Mouse (Mus musculus) splenic B cell, adult 2 months (primary cell): ENCODE measurements at regions not wholly inside any gene's neighbourhood (a gene's known extent, or its start where the extent isn't known, plus 50 kb on each side); places are given as distances from the start of the nearest gene placed in this dataset.
A peak's percentile ranks its signal among the peaks of the same experiment; 100 is the strongest.

Experiments
- DNase-seq: peaks from one replicate; pipeline ENCODE4 v3.0.0-alpha.2; 2011; ENCODE audit warnings: low read depth, low spot score
- H3K27me3 ChIP-seq: 2 replicates; pipeline ENCODE4 v1.6.1; 2012; ENCODE audit warnings: mild to moderate bottlenecking, low read length, moderate library complexity, mixed read lengths; ENCODE audit not compliant: control insufficient read depth, poor library complexity, insufficient read depth, severe bottlenecking
- H3K36me3 ChIP-seq: 2 replicates; pipeline ENCODE4 v1.6.1; 2012; ENCODE audit warnings: mild to moderate bottlenecking, low read length, moderate library complexity, mixed read lengths; ENCODE audit not compliant: control insufficient read depth, poor library complexity, insufficient read depth, severe bottlenecking

- DNase-seq: no peak
- Histone ChIP-seq H3K36me3 (no peaks in the 10 kb centered on the region), H3K27me3 (no peaks in the 10 kb centered on the region)
Observed at GRCm38 (mm10) chr7:68603711-68604110, 145.3 kb downstream of the Arrdc4 start.

DNA sequence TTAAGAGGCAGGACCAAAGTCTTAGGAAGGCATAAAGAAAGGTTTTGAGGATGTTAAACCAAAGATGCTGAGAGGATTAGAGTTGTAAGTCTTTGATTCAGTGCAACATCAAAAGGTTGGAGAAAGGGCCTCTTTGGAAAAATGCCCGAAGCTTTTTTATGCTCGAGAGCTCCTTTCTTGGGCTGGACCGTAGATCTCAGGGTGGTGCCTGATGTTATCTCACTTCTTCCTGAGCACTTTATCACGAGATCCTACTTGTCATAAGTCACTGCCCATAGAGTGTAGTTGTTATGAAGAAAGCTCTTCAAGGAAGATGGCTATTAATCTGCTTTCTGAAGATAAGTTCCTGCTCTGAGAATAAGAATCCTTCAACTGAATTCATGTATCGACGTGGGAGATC is 147.0 kb downstream of the Arrdc4 start:
- Histone ChIP-seq H3K27me3 (no peaks in the 10 kb centered on the region), H3K36me3 (no peaks in the 10 kb centered on the region)
- no peak for DNase-seq

DNA sequence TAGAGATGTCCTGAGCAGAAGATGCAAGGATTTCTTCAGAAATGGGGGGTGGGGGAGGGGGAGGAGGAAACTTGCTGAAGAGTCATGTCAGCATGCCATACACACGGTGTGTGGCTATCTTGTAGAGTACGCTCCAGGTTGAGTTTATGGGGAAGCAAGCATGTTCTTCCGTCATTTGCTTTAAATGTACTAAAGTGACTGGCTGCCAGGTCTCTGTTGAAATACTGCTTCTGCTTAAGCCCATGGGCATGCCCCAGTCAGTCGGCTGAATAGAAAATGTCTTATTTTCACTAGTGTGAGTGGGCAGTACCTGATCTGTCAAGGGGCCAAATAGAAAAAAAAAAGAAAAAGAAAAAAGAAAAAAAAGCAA is 155.0 kb downstream of the Arrdc4 start:
- Histone ChIP-seq H3K27me3 (no peaks in the 10 kb centered on the region), H3K36me3 (no peaks in the 10 kb centered on the region)
- no peak for DNase-seq

DNA sequence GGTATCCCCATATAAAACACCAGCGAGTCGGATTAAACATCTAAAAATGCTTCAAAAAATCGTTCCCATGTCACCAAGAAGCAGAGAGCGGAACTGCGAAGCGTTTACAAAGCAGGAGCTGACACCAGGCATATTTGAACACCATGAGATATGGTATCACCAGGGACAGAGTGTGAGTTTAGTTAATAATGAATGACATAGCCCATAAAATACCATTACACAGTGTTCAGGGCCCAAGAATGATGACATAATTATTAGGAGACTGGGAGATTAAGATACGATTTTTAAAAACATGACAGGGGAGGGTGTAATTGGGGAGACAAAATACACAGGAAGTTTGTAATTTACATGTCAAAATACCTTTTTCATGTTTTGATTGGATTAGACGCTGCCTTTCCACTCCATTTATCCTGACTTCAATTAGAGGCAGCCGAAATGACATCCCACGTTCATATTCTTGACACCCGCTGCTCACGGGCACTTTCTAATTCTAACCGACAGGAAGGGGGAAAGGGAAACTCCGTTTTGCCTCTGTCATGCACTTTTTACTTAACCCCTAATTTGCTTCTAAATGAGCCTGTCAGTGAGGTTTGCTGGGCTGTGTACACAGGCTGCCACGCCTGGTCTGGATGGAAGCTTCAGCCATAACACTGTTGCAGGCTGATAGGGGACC is 155.6 kb downstream of the Arrdc4 start:
- no peak for DNase-seq
- Histone ChIP-seq H3K27me3 (no peaks in the 10 kb centered on the region), H3K36me3 (no peaks in the 10 kb centered on the region)

DNA sequence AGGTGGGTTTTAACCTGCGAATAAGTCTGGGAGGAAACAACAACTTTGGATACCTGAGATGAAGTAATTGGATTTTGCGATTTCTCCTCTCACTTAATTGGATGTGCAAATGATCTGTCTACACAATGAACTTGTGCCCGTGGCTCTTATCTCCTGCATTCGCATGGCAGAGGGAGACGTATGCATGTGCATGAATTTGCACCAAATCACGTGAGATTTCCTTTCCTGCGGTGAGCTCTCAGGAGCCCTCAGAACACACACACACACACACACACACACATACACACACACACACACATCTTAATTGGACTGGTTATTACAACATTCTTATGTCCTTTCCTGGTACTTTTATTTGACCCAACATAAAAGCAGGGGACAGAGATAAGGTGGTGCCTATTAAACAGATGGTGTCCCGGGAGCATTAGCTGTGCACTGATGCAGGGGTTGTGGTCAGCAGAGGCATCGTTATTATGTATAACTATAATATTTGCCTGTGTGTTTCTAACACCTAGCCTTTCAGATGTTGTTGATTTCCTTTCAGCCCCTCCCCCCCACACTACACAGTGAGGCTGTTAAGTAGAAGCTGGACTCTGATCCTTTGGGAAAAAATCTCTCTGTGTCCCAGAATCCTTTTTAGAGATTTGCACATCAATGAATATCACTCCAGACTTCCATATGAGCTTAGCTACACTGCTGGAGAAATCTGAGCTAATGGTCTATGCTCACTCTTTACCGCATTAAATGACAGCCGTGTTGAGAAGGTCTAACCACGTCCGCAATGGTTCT is 166.3 kb downstream of the Arrdc4 start:
- no peaks in the 10 kb centered on the region for H3K36me3 ChIP-seq
- no peak for DNase-seq
- no peaks in the 10 kb centered on the region for H3K27me3 ChIP-seq

DNA sequence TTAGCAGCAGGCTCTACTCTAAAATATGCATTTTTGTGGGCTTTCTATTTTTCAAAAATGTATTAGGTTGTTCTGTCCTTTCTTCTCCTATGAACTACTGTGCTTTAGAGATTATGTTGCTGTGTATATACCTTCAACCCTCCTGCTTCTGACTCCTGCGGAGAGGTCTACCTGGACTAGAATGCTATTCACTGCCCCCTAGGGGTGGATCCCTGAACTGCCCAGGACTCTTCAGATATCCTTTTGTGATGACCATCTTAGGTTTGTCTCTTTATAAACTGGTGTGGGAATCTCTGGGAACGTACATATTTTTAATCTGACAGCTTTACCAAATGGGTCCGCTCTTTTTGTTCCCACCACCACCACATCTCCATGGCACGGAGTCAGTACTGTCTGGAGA is 168.4 kb downstream of the Arrdc4 start:
- no peaks in the 10 kb centered on the region for H3K27me3 ChIP-seq
- H3K36me3 ChIP-seq: no peaks in the 10 kb centered on the region
- peak; percentile 30 for DNase-seq

DNA sequence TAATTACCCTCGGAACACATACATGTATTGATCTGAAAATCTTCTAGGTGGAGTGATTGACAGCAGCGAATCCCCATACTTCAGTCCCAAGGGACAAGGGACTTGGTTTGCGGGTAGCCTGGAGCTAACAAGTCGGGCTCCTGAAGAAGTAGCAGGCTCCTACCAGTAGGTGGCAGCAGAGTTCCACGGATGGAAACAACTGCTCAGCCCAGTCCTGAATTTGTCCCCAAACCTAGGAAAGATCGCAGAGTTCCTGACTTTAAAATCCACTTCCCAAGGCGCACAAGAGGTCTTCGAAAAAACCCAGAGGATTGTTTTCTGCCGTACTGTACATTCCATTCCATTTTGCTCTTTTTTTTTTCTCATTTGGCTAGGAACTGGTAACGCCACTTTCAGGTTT is 169.4 kb downstream of the Arrdc4 start:
- H3K27me3 ChIP-seq: no peaks in the 10 kb centered on the region
- H3K36me3 ChIP-seq: no peaks in the 10 kb centered on the region
- peak; percentile 69 for DNase-seq

DNA sequence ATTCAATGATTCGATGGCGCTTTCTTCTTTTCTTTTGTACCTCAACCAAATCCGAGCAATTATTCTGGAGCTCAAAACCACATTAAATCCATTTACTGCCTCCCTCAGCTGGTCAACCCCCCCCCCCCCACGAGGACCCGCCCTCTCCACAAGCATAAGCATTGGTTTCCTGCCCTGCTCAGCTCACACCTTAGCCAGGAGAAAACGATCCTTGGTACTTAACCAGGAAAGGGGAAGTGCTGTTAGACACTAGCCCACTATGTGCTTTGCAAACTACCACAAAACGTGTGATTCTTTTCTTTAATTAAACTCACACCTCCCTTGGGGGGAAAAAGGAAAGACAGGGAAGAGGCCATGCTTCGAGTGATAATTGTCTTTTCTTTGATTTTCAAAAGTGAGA is 169.8 kb downstream of the Arrdc4 start:
- DNase-seq: no peak
- Histone ChIP-seq H3K36me3 (no peaks in the 10 kb centered on the region), H3K27me3 (no peaks in the 10 kb centered on the region)

DNA sequence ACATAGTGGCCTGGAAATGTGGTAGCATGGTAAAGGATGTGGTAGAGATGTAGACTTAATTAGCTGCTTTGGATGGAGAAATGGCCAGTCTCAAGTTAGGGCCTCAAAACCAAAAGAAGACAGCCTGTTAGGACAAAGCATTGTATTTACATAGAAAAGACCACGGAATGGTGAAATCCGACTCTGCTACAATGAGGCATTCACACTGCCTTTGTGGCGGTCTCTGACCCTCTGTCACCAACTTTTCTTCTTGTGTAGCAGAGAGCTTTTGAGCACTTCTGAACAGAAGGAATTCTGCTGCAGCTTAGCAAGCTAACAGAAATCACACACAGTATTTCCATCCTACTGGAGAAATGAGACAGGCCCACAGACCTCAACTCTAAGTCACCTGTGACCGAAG is 177.7 kb downstream of the Arrdc4 start:
- Histone ChIP-seq H3K36me3 (no peaks in the 10 kb centered on the region), H3K27me3 (no peaks in the 10 kb centered on the region)
- no peak for DNase-seq

- H3K27me3 ChIP-seq: no peaks in the 10 kb centered on the region
- no peaks in the 10 kb centered on the region for H3K36me3 ChIP-seq
- DNase-seq: no peak
Observed at GRCm38 (mm10) chr7:68568127-68568510, 180.9 kb downstream of the Arrdc4 start.

GRCm38 (mm10) chr7:68567452-68568126 is 181.5 kb downstream of the Arrdc4 start:
- Histone ChIP-seq H3K36me3 (no peaks in the 10 kb centered on the region), H3K27me3 (no peaks in the 10 kb centered on the region)
- DNase-seq: no peak

GRCm38 (mm10) chr7:68559440-68560343 is 189.3 kb downstream of the Arrdc4 start:
- Histone ChIP-seq H3K27me3 (no peaks in the 10 kb centered on the region), H3K36me3 (no peaks in the 10 kb centered on the region)
- DNase-seq: no peak

- DNase-seq: no peak
- no peaks in the 10 kb centered on the region for H3K36me3 ChIP-seq
- H3K27me3 ChIP-seq: no peaks in the 10 kb centered on the region
Observed at GRCm38 (mm10) chr7:68550330-68550729, 198.7 kb downstream of the Arrdc4 start.

DNA sequence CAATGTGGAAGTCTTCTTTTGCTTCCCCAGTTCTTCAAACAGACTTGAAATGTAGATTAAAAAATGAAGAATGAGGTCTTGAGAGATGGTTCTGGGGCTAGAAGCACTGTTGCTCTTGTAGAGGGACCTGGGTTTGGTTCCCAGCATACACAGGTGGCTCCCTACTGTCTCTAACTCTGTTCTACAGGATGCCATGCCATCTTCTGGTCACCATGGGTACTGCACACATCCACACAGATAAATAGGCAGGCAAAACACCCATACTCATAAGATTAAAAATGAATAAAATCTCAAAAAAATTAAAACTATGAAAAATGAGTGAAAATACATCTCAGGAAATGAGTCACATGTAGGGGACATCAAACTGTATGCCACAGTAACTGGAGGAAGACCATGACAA is 200.9 kb downstream of the Arrdc4 start:
- DNase-seq: no peak
- Histone ChIP-seq H3K36me3 (no peaks in the 10 kb centered on the region), H3K27me3 (no peaks in the 10 kb centered on the region)
